Mouse (Mus musculus) liver, embryonic 16.5 days (tissue): ENCODE measurements around the gene Ddi2. TPM values are rescaled to one million over a fixed set of nuclear protein-coding genes. Genes with fewer than 3 reads are reported as not detected.

ENCODE experiments used
- ATAC-seq: fragments of 200-750 bp; cut with Nextera tagmentation; 2 replicates; pipeline ENCODE4 v1.8.0; 2017; ENCODE audit warnings: low read depth, mild to moderate bottlenecking, moderate number of reproducible peaks, moderate library complexity
- H3K27ac ChIP-seq: fragments of 300-500 bp; sonication (generic); 2 replicates; pipeline ENCODE4 v1.5.1; 2014; ENCODE audit warnings: mild to moderate bottlenecking, low read length
- H3K27me3 ChIP-seq: fragments of 300-500 bp; sonication (generic); 2 replicates; pipeline ENCODE4 v1.6.1; 2014; ENCODE audit warnings: low read depth, low read length, mixed read lengths; ENCODE audit not compliant: control insufficient read depth, insufficient read depth
- H3K36me3 ChIP-seq: fragments of 300-500 bp; sonication (generic); 2 replicates; pipeline ENCODE4 v1.6.1; 2014; ENCODE audit warnings: mild to moderate bottlenecking; ENCODE audit not compliant: control insufficient read depth, insufficient read depth
- H3K4me1 ChIP-seq: fragments of 300-500 bp; sonication (generic); 2 replicates; pipeline ENCODE4 v1.6.1; 2014; ENCODE audit warnings: low read depth, low read length, mixed read lengths; ENCODE audit not compliant: control insufficient read depth
- H3K4me2 ChIP-seq: fragments of 300-500 bp; sonication (generic); 2 replicates; pipeline ENCODE4 v1.6.1; 2014; ENCODE audit warnings: low read depth, low read length, mixed read lengths
- H3K4me3 ChIP-seq: fragments of 300-500 bp; sonication (generic); 2 replicates; pipeline ENCODE4 v1.5.1; 2014; ENCODE audit warnings: low read depth, mild to moderate bottlenecking, low read length
- H3K9ac ChIP-seq: fragments of 300-500 bp; sonication (generic); 2 replicates; pipeline ENCODE4 v1.6.1; 2014; ENCODE audit warnings: low read depth, low read length
- H3K9me3 ChIP-seq: fragments of 300-500 bp; sonication (generic); replicated peaks from 2 replicates; pipeline ENCODE4 v1.6.1; 2016; ENCODE audit warnings: low read length; ENCODE audit not compliant: control insufficient read depth
- WGBS: fragments of 180-500 bp; shearing (Covaris S2); extraction: QIAGEN DNeasy Blood & Tissue Kit; methylation state at CpG from one replicate; pipeline ENCODE4 v1.1.7; 2014; ENCODE audit not compliant: insufficient replicate concordance; 5-methylcytosine and 5-hydroxymethylcytosine counted together
- polyA plus RNA-seq: library from polyadenylated mRNA; unstranded; fragments of >200 nt; fragmentation: Nextera tagmentation; extraction: Ambion mirVana; gene quantifications from 2 replicates; pipeline ENCODE4 v1.2.1, GENCODE M21; 2015

The Ddi2 gene
- polyA plus RNA-seq, 1 experiment from 2014 or later = 14.5 TPM

DNA sequence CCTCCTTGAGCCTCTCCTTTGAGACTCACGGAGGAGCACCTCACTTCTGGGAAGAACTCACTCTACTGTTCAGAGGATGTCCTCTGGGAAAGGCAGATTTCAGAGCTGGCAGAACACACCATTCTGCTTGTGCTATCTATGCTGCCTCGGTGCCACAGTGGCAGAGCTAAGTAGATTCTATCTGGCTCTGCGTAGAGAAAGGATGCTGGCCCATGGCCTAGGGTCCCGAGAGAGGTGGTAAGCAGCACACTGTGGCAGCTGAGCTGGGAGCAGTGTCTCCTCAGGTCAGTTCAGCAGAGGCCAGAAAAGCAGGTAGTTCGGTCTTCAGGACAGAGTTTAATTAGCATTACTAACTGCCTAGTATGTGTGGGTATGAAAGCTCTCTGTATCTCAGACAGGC lies 75.0 kb downstream of the Ddi2 start:
- Histone ChIP-seq H3K4me3 (no peak overlapping the region), H3K4me2 (no peak overlapping the region), H3K27me3 (no peaks in the 10 kb centered on the region), H3K36me3 (no peaks in the 10 kb centered on the region), H3K9me3 (no peaks in the 10 kb centered on the region), H3K27ac (no peak overlapping the region), H3K9ac (no peak overlapping the region), H3K4me1 (no peaks in the 10 kb centered on the region; the same call in 1 of the 2 replicates)
- 79% methylated on average over 5 of the region's 5 CpGs for WGBS
- no peak for ATAC-seq

DNA sequence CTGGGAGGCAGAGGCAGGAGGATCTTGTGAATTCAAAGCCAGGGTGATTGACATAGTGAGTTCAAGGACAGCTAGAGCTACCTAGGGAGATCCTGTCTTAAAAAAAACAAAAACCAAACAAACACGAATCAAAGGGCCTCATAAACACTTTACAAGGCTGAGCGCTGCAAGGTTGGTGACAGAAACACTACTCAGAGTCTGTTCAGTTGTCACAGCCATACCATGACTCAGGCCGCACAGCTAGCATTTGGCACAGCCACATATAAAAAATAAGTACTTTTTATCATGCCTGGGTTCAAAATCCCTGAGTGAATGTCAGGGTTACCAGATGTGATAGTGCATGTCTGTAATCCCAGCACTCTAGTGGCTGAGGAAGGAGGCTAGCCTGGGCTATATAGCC lies 76.0 kb downstream of the Ddi2 start:
- H3K36me3 ChIP-seq = no peaks in the 10 kb centered on the region
- no peak overlapping the region for H3K27ac ChIP-seq
- H3K4me3 ChIP-seq = no peak overlapping the region
- H3K4me1 ChIP-seq = no peaks in the 10 kb centered on the region
- H3K9me3 ChIP-seq = no peaks in the 10 kb centered on the region
- no peak overlapping the region for H3K4me2 ChIP-seq
- no peaks in the 10 kb centered on the region for H3K27me3 ChIP-seq
- H3K9ac ChIP-seq = no peak overlapping the region
- ATAC-seq = no peak
- WGBS = 78% methylated on average over 3 of the region's 3 CpGs

DNA sequence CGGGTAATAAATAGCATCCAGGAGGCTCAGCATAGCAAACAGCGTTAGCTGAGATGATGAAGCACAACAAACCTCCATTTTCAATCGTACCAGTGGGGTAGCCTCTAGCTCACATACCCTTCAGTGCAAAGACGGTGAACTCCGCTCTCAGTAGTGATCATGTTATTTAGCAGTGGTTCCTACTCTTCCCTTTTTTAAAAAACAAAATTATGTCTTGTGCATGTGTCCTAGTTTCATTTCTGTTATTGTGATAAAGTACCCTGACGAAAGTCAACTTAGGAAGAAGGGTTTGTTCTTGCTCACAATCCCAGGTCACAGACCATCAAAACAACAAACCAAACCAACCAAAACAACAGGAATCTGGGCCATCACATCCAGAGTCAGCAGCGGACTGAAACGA lies 77.2 kb downstream of the Ddi2 start:
- Histone ChIP-seq H3K9ac (no peak overlapping the region), H3K4me3 (no peak overlapping the region), H3K4me2 (no peak overlapping the region), H3K27me3 (no peaks in the 10 kb centered on the region), H3K9me3 (no peaks in the 10 kb centered on the region), H3K4me1 (no peaks in the 10 kb centered on the region; the same call in 1 of the 2 replicates), H3K27ac (no peak overlapping the region), H3K36me3 (peaks cover 3% of the 10 kb centered on the region; the same call in 1 of the 2 replicates)
- 74% methylated on average over 8 of the region's 8 CpGs for WGBS
- no peak for ATAC-seq

DNA sequence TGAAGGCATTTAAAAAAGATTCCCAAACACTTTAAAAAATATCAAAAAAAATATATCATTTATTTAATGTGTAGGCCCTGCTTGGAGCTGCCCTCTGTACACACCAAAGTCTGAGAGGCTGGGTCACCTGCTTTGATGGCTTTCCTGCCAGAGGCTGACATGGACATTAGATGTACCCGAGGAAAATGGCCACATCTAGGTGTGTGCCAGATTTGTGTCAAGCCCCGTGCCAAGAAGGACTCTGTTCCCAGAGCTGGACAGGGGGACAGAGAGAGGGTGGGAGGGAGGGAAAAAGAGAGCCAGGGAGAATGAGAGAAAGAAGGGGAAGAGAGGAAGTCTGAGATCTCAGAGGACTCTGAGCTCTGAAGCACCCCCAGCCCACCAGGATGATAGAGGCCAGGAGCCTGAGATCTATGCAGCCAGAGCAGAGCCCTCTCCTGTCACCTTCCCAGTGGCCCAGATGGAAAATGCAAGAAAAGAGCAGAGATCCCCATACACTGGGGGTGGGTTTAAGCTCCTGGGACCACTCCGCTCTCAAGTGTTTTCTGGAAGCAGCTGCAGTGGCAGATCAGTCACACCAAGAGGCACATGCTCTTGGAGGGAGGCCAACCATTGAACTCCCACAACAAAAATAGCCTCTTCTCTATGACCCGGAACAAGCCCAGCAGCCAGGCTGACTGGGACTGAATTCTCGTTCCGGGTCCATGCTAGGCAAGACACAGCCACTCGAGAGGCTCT lies 79.9 kb downstream of the Ddi2 start:
- WGBS = 68% methylated on average over 7 of the region's 7 CpGs
- ATAC-seq = no peak
- no peak overlapping the region for H3K27ac ChIP-seq

DNA sequence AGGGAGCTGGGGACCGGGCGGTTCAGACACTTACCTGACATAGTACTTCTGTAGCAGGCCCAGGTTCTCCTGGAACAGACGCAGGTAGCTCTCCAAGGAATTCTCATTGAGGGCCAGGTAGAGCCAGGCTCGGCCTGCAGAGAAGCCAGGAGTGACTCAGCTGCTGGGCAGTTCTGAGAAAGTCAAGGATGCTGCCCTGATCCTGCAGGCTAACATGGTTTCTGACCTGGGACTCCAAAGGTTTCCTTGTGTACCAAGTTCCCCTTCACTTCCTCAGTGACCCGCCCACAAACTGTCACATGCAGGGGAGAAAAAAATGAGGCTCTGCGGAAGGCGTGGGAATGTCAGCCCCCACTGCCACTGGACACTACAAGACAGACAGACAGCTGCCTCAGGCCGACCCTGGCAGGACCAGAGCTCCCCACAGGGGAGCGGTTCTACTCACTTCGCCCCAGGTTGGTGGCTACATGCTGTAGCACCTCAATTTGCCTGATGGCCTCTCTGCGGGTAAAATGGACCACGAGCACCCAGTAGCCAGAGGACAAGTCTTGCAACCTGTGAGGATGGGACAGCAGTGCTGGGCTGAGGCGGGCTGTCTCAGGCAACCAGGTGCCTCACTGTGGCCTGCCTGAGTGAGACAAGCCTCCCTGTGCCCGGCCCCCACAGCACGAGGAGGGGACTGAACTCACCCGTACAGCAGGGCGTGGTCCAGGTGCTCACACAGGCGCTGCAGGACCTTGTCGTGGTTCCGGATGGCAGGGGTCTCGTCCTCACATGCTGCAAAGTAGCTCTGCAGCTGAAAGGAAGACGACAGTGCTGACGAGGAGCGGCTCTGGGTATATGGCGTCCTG lies 81.0 kb downstream of the Ddi2 start:
- no peaks in the 10 kb centered on the region for H3K27me3 ChIP-seq
- no peak overlapping the region for H3K9ac ChIP-seq
- peaks cover 3% of the 10 kb centered on the region; the same call in 1 of the 2 replicates for H3K36me3 ChIP-seq
- WGBS = 81% methylated on average over 25 of the region's 25 CpGs
- no peak overlapping the region for H3K4me3 ChIP-seq
- ATAC-seq = no peak
- H3K9me3 ChIP-seq = no peaks in the 10 kb centered on the region
- no peak overlapping the region for H3K4me2 ChIP-seq
- no peaks in the 10 kb centered on the region; the same call in 1 of the 2 replicates for H3K4me1 ChIP-seq
- no peak overlapping the region for H3K27ac ChIP-seq

More for the DNA sequence above, 79.9 kb downstream of the Ddi2 start:
- Histone ChIP-seq H3K27me3 (no peaks in the 10 kb centered on the region), H3K9ac (no peak overlapping the region), H3K9me3 (no peaks in the 10 kb centered on the region), H3K4me1 (no peaks in the 10 kb centered on the region; the same call in 1 of the 2 replicates), H3K4me2 (no peak overlapping the region), H3K36me3 (peaks cover 3% of the 10 kb centered on the region; the same call in 1 of the 2 replicates), H3K4me3 (no peak overlapping the region)

DNA sequence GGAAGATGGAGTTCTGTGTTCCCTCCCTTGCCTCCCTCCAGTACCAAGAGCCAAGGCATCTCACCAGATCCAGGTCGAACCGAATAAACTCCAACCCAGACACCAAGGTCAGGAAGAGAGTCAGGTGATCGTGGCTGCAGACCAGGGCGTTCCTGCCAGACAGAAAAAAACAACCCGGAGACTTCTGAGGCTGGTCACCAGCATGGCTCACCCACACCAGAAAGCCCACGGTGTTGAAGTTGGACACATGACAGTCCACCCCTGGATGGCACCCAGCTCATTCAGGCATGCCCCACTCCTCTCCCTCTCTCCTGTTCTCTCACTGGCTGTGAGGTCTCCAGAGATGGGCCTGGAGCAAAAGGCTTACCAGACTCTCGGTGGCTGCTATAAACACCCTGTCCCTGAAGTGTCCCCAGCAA lies 81.9 kb downstream of the Ddi2 start:
- no peaks in the 10 kb centered on the region for H3K9me3 ChIP-seq
- no peak overlapping the region for H3K27ac ChIP-seq
- H3K36me3 ChIP-seq = peaks cover 3% of the 10 kb centered on the region; the same call in 1 of the 2 replicates
- no peak for ATAC-seq
- no peak overlapping the region for H3K4me2 ChIP-seq
- no peak overlapping the region for H3K9ac ChIP-seq
- 82% methylated on average over 7 of the region's 7 CpGs for WGBS
- no peaks in the 10 kb centered on the region for H3K27me3 ChIP-seq
- no peak overlapping the region for H3K4me3 ChIP-seq
- H3K4me1 ChIP-seq = no peaks in the 10 kb centered on the region; the same call in 1 of the 2 replicates

DNA sequence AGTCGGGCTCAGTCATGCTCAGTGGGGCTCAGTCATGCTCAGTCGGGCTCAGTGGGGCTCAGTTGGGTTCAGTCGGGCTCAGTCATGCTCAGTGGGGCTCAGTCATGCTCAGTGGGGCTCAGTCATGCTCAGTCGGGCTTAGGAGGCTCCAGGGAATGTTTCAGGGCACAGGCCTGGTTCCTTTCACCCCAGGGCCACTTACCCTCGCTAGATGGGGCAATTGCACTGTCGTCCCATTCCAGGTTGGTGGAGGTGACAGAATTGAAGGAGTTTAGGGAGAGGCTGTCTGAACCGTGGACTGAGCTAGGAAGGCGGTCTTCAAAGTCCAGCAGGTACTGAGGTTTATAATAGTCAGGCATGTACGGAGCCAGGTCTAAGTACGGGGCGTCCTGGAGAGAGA lies 83.7 kb downstream of the Ddi2 start:
- no peak overlapping the region for H3K27ac ChIP-seq
- WGBS = 65% methylated on average over 11 of the region's 11 CpGs
- ATAC-seq = no peak

DNA sequence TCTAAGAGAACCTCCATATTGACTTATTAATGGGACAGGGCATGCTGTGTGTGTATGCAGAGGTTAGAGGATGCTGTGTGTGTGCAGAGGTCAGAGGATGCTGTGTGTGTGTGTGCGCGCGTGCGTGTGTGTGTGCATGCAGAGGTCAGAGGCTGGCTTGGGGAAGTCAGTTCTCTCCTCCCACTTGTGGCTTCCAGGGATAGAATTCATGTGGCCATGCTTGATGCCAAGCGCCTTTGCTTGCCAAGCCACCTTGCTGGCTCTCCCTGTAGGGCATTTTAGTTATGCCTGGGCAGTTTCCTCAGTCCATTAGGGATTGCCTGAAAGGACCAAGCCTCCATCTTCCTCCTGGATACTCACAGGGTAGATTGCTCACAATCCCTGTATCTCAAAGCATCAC lies 86.5 kb downstream of the Ddi2 start:
- H3K4me3 ChIP-seq = no peak overlapping the region
- WGBS = 94% methylated on average over 5 of the region's 5 CpGs
- H3K27me3 ChIP-seq = no peaks in the 10 kb centered on the region
- no peaks in the 10 kb centered on the region for H3K9me3 ChIP-seq
- no peak overlapping the region for H3K4me2 ChIP-seq
- H3K4me1 ChIP-seq = no peaks in the 10 kb centered on the region
- H3K27ac ChIP-seq = no peak overlapping the region
- no peak for ATAC-seq
- H3K36me3 ChIP-seq = peaks cover 10% of the 10 kb centered on the region
- H3K9ac ChIP-seq = no peak overlapping the region

More for the DNA sequence above, 83.7 kb downstream of the Ddi2 start:
- no peaks in the 10 kb centered on the region for H3K9me3 ChIP-seq
- no peak overlapping the region for H3K4me2 ChIP-seq
- no peak overlapping the region for H3K9ac ChIP-seq
- no peaks in the 10 kb centered on the region; the same call in 1 of the 2 replicates for H3K4me1 ChIP-seq
- no peaks in the 10 kb centered on the region for H3K27me3 ChIP-seq
- peaks cover 3% of the 10 kb centered on the region; the same call in 1 of the 2 replicates for H3K36me3 ChIP-seq
- no peak overlapping the region for H3K4me3 ChIP-seq

DNA sequence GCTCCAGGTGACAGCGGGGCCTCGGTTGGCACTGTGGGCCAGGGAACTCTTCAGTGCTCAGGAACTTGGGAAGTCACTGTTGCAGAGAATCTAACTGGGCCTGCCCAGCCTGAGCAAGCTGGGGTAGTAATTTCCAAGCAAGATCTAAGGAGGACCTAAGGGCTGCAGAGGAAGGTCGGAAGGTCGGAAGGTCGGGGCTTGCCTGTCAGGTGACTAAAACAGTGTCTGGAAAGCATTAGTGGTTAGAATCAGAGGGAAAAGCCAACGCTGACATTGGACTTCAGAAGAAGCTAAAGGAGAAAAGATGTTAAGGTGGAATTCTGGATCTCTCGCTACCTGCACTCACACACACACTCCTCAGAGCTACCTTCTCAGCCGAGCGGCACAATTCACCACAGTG lies 87.2 kb downstream of the Ddi2 start:
- Histone ChIP-seq H3K36me3 (peaks cover 9% of the 10 kb centered on the region), H3K9ac (no peak overlapping the region)

More for the DNA sequence above, 87.2 kb downstream of the Ddi2 start:
- no peak overlapping the region for H3K4me2 ChIP-seq
- no peaks in the 10 kb centered on the region for H3K27me3 ChIP-seq
- no peaks in the 10 kb centered on the region for H3K9me3 ChIP-seq
- no peaks in the 10 kb centered on the region for H3K4me1 ChIP-seq
- H3K4me3 ChIP-seq = no peak overlapping the region
- WGBS = 85% methylated on average over 9 of the region's 9 CpGs
- ATAC-seq = no peak
- H3K27ac ChIP-seq = no peak overlapping the region
